Mouse (Mus musculus) cerebellum, adult 9-11 months (tissue): ENCODE data around the gene Rhag.

ENCODE experiments used
- DNase-seq: peaks from one replicate; pipeline ENCODE4 v3.0.0; 2022

Rhag gene

GRCm38 (mm10) chr17:40875568-40875967, 64.6 kb downstream of the Rhag start:
- no peak for DNase-seq

- DNase-seq, result no peak
Measured at GRCm38 (mm10) chr17:40877741-40878140, 66.8 kb downstream of the Rhag start.

DNA sequence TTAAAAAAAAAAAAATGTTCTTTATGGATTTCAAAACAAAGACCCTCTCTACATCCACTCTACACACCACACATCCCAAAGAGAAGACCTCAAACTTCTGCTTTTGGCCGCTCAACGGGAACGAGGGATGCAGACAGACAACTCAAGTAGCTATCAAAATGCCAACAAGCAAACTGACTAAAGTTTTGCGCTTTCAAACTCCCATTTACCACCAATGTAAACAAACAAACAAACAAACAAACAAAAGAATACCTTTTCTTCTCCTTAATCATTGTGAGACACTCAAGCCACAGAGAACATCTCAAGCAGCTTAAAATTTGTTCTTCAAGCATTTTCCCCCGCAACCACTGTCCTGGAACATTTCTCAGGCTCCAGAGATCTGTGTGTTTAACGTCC, 68.6 kb downstream of the Rhag start:
- DNase-seq, result no peak

DNA sequence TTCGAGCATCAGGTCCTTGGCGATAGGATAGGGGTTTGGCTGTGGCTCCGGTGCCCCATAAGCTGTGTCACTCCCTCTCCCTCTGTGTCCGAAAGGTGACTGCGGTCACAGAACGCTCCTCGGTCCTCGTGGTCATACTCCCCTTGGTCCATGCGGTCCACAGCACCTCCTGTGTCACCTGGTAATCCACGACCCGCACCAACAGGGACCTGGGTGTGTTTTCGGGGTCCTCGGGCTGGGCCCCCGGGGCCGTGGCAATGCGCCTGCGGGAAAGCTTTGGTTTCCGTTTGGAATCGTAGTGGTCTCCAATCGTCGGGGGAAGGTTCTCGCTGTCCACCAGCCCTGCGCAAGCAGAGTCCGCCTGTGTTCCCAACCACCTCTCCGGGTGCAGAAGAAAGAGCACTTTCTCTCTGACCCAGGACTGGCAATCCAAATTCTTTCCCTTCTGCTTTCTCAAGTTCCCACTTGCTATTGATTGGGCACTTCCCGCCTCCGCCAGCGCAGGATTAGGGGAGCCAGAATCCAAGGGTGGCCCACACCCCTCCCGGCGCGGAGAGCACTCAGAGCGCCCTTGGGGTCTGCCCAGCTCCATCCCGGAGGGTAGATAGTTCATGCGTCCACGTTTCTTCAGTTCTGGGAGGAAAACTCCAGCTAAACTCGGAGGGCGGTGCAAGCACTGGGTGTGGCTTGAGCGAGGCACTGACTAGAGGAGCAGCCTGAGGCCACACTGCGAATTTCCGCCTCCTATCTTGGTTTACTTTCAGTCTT, 69.2 kb downstream of the Rhag start, which contains the start of gene 9130008F23Rik:
Gene 9130008F23Rik (minus strand): TSS at position 636 of the 768 bp plus-strand sequence.
- DNase-seq, result no peak

- no peak for DNase-seq
Measured at GRCm38 (mm10) chr17:40882172-40882571, 71.2 kb downstream of the Rhag start.

DNA sequence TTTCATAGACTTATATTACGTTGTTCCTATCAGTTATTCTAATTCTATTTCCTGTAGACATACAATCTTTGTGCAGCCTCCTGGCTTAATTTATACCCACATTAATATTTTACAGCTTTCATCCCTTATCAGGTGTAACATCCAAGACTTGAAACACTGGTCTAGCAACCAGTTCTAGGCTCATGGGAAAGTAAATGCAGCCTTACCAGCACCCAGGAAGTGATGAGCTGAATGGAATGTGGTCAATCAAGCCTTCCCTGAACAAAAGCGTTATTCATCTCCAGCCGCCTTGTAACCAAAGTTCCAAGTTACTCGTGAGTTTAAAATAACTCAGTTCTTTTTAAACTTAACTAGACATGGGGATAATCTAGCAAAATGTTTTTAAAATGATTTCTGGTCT, 74.2 kb downstream of the Rhag start:
- no peak for DNase-seq

DNA sequence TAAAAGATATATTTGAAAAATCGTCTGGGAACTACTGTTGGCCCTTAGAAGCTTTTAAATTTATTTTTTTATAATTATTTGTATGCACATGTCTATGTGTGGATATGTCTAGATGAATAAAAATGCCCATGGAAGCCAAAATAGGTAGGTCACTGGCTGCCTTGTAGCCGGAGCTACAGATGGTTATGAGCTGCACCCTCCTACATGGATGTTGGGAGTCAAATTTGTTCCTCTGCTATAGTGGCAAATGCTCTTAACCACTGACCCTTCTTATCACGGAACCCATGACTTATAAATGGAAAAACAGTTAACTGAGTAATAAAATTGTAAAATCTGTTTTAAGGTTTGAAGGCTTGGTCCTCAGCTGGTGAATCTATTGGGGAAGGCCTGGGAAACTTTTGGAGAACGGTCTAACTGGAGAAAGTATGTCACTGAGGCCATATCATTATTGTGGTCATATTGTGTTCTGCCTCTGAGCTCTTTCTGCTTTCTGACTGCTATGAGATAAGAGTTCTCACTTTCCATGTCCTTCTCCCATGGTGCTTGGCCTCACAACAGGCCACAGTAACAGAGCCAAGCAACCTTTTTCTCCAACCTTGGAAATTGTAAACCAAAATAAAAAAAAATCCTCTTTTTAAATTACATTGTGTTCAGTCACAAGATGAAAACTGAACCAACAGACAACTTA, 77.1 kb downstream of the Rhag start:
- DNase-seq, result no peak
